Mouse (Mus musculus): Measurements from ENCODE around the gene Tns3. TPM values are rescaled to one million over a fixed set of nuclear protein-coding genes. Genes with fewer than 3 reads are reported as not detected.

The Tns3 gene
- polyA plus RNA-seq, 1 experiment from 2014 or later, result 6.8 TPM

DNA sequence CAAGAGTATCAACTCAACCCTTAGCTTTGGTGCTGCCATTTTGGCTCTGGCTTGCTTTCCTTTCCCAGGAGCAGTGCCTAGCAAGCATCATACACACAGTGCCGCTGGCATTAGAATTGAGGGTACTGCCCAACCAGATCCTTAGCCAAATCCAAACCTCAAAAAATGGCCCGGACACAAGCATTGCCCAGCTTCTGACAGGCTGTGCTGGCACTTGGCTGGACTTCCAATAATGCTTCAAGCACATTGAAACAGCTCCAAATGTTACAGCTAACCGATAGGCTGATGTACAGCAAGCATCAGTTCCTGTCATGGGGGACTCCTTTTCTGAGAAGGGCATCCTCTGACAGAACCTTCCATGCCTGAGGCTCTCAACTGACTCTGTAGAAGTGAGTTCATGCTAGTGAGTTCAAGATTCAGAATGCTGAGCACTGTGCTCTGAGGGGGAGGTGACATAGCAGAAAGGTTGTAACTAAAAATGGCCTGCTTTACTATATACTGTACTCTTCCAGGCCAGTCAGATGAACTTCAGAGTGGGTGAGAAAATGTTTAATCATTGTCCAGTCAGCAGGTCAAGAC, 201.4 kb downstream of the Tns3 start:
- H3K4me3 ChIP-seq (replicated peaks; ENCODE audit: low read length), result no peak overlapping the region
- ATAC-seq (ENCODE audit: low FRiP score) (no peak), DNase-seq (ENCODE audit: low spot score) (no peak)
- H3K4me2 ChIP-seq (replicated peaks), result no peak overlapping the region
- H3K9me3 ChIP-seq (ENCODE audit: control insufficient read depth, low read length), result no peaks in the 10 kb centered on the region
- H3K27me3 ChIP-seq (ENCODE audit: control insufficient read depth, insufficient read depth, low read length), result no peaks in the 10 kb centered on the region
- no peak overlapping the region for H3K27ac ChIP-seq
- H3K36me3 ChIP-seq (replicated peaks; ENCODE audit: control insufficient read depth, insufficient read depth), result no peaks in the 10 kb centered on the region
- peaks cover 11% of the 10 kb centered on the region for H3K4me1 ChIP-seq (replicated peaks; ENCODE audit: control insufficient read depth, insufficient read depth, low read length)
- WGBS, result 80% methylated on average over 3 of the region's 3 CpGs
- no peak overlapping the region for H3K9ac ChIP-seq

DNA sequence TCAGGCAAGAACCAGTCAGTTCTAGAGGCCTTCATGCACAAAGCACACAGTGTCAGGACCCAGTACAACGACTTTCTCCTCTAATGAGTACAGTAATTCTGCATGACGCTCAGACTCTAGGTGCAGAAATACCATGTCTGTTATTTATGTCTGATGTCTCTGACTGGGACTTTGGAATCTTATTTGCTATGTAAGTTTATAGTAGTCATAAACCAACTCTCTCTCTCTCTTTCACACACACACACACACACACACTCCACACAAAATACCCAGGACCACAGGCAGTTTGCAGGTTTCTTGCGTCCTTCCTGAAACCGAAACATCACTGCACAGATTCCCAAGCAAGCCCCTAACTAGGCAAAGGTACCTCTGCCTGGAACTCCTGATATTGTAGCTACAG, 203.5 kb downstream of the Tns3 start:
- Histone ChIP-seq H3K36me3 (replicated peaks; ENCODE audit: control insufficient read depth, insufficient read depth) (no peaks in the 10 kb centered on the region), H3K4me1 (replicated peaks; ENCODE audit: control insufficient read depth, insufficient read depth, low read length) (peaks cover 23% of the 10 kb centered on the region), H3K27ac (no peak overlapping the region), H3K27me3 (ENCODE audit: control insufficient read depth, insufficient read depth, low read length) (no peaks in the 10 kb centered on the region), H3K4me3 (replicated peaks; ENCODE audit: low read length) (no peak overlapping the region), H3K4me2 (replicated peaks) (no peak overlapping the region), H3K9me3 (ENCODE audit: control insufficient read depth, low read length) (no peaks in the 10 kb centered on the region), H3K9ac (no peak overlapping the region)
- DNase-seq (ENCODE audit: low spot score), result no peak
- WGBS, result 90% methylated on average over 4 of the region's 4 CpGs
- ATAC-seq (ENCODE audit: low FRiP score), result no peak

GRCm38 (mm10) chr11:8457951-8458350, 206.4 kb downstream of the Tns3 start:
- ATAC-seq (ENCODE audit: low FRiP score), result no peak
- H3K27ac ChIP-seq, result peak overlapping the region; percentile 75
- H3K4me3 ChIP-seq (replicated peaks; ENCODE audit: low read length), result no peak overlapping the region
- H3K9me3 ChIP-seq (ENCODE audit: control insufficient read depth, low read length), result no peaks in the 10 kb centered on the region
- no peak overlapping the region for H3K9ac ChIP-seq
- H3K27me3 ChIP-seq (ENCODE audit: control insufficient read depth, insufficient read depth, low read length), result no peaks in the 10 kb centered on the region
- H3K4me1 ChIP-seq (replicated peaks; ENCODE audit: control insufficient read depth, insufficient read depth, low read length), result peaks cover 26% of the 10 kb centered on the region
- H3K36me3 ChIP-seq (replicated peaks; ENCODE audit: control insufficient read depth, insufficient read depth), result no peaks in the 10 kb centered on the region
- H3K4me2 ChIP-seq (replicated peaks), result no peak overlapping the region
- 41% methylated on average over 5 of the region's 5 CpGs for WGBS
- peak; percentile 35 for DNase-seq (ENCODE audit: low spot score)

DNA sequence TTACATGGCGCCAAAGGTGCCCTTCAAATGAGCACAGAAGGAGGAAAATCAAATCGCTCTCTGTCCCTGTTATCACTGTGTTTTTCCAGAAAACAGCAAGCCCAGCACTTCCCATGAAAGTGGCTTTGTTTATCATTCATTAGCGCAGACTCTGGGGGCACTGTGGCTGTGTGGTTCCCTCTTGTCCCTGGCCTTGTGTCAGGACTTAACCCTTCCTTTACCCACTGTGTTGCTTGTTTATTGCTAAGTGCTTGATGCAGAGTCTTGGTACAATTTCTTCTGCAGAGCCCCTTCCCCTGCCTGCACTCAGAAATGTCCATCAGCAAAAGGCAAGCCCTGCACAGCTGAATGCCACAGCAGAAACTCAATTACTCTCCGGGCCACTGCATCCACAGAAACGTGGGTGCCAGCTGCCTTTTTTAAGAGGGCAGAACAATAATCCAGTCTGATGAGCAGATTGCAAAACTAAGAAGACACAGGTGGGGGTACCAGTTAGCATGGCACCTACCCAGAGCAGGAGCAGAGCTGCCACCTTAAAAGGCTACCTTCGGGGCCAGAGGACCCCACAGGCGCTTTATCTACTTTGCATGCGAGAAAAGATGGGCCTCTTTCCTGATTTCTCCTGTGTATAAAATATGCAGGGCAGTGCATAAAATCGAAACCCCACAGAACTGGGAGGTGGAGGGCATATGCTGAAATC, 207.6 kb downstream of the Tns3 start:
- Histone ChIP-seq H3K4me3 (replicated peaks; ENCODE audit: low read length) (no peak overlapping the region), H3K27me3 (ENCODE audit: control insufficient read depth, insufficient read depth, low read length) (no peaks in the 10 kb centered on the region), H3K4me2 (replicated peaks) (no peak overlapping the region), H3K36me3 (replicated peaks; ENCODE audit: control insufficient read depth, insufficient read depth) (no peaks in the 10 kb centered on the region), H3K9me3 (ENCODE audit: control insufficient read depth, low read length) (no peaks in the 10 kb centered on the region), H3K27ac (peak overlapping the region; percentile 75), H3K4me1 (replicated peaks; ENCODE audit: control insufficient read depth, insufficient read depth, low read length) (peaks cover 26% of the 10 kb centered on the region), H3K9ac (peak overlapping the region; percentile 22; the same call in 1 of the 2 replicates)
- ATAC-seq (ENCODE audit: low FRiP score) (peak; percentile 71), DNase-seq (ENCODE audit: low spot score) (no peak)
- 38% methylated on average over 9 of the region's 9 CpGs for WGBS

- no peak overlapping the region for H3K27ac ChIP-seq
- DNase-seq (ENCODE audit: low spot score) (no peak), ATAC-seq (ENCODE audit: low FRiP score) (no peak)
- no peaks in the 10 kb centered on the region for H3K9me3 ChIP-seq (ENCODE audit: control insufficient read depth, low read length)
- peaks cover 26% of the 10 kb centered on the region for H3K4me1 ChIP-seq (replicated peaks; ENCODE audit: control insufficient read depth, insufficient read depth, low read length)
- no peak overlapping the region for H3K9ac ChIP-seq
- no peak overlapping the region for H3K4me3 ChIP-seq (replicated peaks; ENCODE audit: low read length)
- H3K4me2 ChIP-seq (replicated peaks), result no peak overlapping the region
- 84% methylated on average over 6 of the region's 6 CpGs for WGBS
- no peaks in the 10 kb centered on the region; the same call in 1 of the 2 replicates for H3K36me3 ChIP-seq (replicated peaks; ENCODE audit: control insufficient read depth, insufficient read depth)
- H3K27me3 ChIP-seq (ENCODE audit: control insufficient read depth, insufficient read depth, low read length), result no peaks in the 10 kb centered on the region
Observed at GRCm38 (mm10) chr11:8455650-8456049, 208.7 kb downstream of the Tns3 start.

- ATAC-seq (ENCODE audit: low FRiP score) (no peak), DNase-seq (ENCODE audit: low spot score) (no peak)
- WGBS, result 61% methylated on average over 6 of the region's 6 CpGs
- Histone ChIP-seq H3K36me3 (replicated peaks; ENCODE audit: control insufficient read depth, insufficient read depth) (no peaks in the 10 kb centered on the region; the same call in 1 of the 2 replicates), H3K9me3 (ENCODE audit: control insufficient read depth, low read length) (no peaks in the 10 kb centered on the region), H3K4me3 (replicated peaks; ENCODE audit: low read length) (no peak overlapping the region), H3K27ac (no peak overlapping the region), H3K4me2 (replicated peaks) (no peak overlapping the region), H3K27me3 (ENCODE audit: control insufficient read depth, insufficient read depth, low read length) (no peaks in the 10 kb centered on the region), H3K4me1 (replicated peaks; ENCODE audit: control insufficient read depth, insufficient read depth, low read length) (peaks cover 26% of the 10 kb centered on the region), H3K9ac (no peak overlapping the region)
Observed at GRCm38 (mm10) chr11:8453252-8453651, 211.1 kb downstream of the Tns3 start.

GRCm38 (mm10) chr11:8451597-8452201, 212.6 kb downstream of the Tns3 start:
- no peaks in the 10 kb centered on the region for H3K9me3 ChIP-seq (ENCODE audit: control insufficient read depth, low read length)
- no peaks in the 10 kb centered on the region; the same call in 1 of the 2 replicates for H3K36me3 ChIP-seq (replicated peaks; ENCODE audit: control insufficient read depth, insufficient read depth)
- WGBS, result 93% methylated on average over 6 of the region's 6 CpGs
- no peak overlapping the region for H3K4me2 ChIP-seq (replicated peaks)
- no peak overlapping the region for H3K4me3 ChIP-seq (replicated peaks; ENCODE audit: low read length)
- no peak overlapping the region for H3K27ac ChIP-seq
- DNase-seq (ENCODE audit: low spot score) (no peak), ATAC-seq (ENCODE audit: low FRiP score) (no peak)
- peaks cover 11% of the 10 kb centered on the region for H3K4me1 ChIP-seq (replicated peaks; ENCODE audit: control insufficient read depth, insufficient read depth, low read length)
- no peak overlapping the region for H3K9ac ChIP-seq
- H3K27me3 ChIP-seq (ENCODE audit: control insufficient read depth, insufficient read depth, low read length), result no peaks in the 10 kb centered on the region

GRCm38 (mm10) chr11:8450540-8450939, 213.8 kb downstream of the Tns3 start:
- Histone ChIP-seq H3K27me3 (ENCODE audit: control insufficient read depth, insufficient read depth, low read length) (no peaks in the 10 kb centered on the region), H3K9ac (no peak overlapping the region), H3K4me3 (replicated peaks; ENCODE audit: low read length) (no peak overlapping the region), H3K36me3 (replicated peaks; ENCODE audit: control insufficient read depth, insufficient read depth) (no peaks in the 10 kb centered on the region; the same call in 1 of the 2 replicates), H3K4me1 (replicated peaks; ENCODE audit: control insufficient read depth, insufficient read depth, low read length) (peaks cover 8% of the 10 kb centered on the region), H3K4me2 (replicated peaks) (no peak overlapping the region), H3K9me3 (ENCODE audit: control insufficient read depth, low read length) (no peaks in the 10 kb centered on the region), H3K27ac (no peak overlapping the region)
- 87% methylated on average over 4 of the region's 4 CpGs for WGBS
- DNase-seq (ENCODE audit: low spot score), result no peak
- ATAC-seq (ENCODE audit: low FRiP score), result no peak

DNA sequence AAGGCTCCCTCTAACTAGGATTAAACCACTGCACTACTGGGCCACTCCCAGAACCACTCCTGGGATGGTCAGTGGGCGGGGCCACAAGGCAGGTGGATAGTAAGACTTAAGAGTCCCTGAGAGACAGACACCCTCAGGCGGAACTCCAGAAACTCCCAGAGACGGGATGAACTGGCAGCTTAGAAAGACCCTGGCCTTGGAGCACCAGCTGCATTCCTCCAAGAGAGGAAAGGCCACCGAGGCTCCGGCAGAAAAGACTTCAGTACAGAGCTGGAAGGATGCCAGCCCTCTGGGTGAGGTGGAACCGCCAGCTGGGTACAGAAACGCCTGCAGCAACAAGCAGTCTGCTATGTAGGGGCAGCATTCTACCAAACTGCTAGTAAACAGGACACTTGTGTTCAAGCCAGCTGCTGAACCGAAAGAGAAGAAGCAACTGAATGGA, 218.4 kb downstream of the Tns3 start:
- Histone ChIP-seq H3K9me3 (ENCODE audit: control insufficient read depth, low read length) (no peaks in the 10 kb centered on the region), H3K4me2 (replicated peaks) (no peak overlapping the region), H3K36me3 (replicated peaks; ENCODE audit: control insufficient read depth, insufficient read depth) (no peaks in the 10 kb centered on the region; the same call in 1 of the 2 replicates), H3K9ac (no peak overlapping the region), H3K27ac (peak overlapping the region; percentile 36), H3K27me3 (ENCODE audit: control insufficient read depth, insufficient read depth, low read length) (no peaks in the 10 kb centered on the region), H3K4me3 (replicated peaks; ENCODE audit: low read length) (no peak overlapping the region), H3K4me1 (replicated peaks; ENCODE audit: control insufficient read depth, insufficient read depth, low read length) (peaks cover 8% of the 10 kb centered on the region)
- ATAC-seq (ENCODE audit: low FRiP score) (peak; percentile 82), DNase-seq (ENCODE audit: low spot score) (peak; percentile 78)
- WGBS, result 30% methylated on average over 8 of the region's 8 CpGs

All from hindbrain, embryonic 14.5 days (tissue).